Mouse (Mus musculus) thymus, postnatal 0 days (tissue): ENCODE data around the gene Tmprss4. TPM values are rescaled to one million over a fixed set of nuclear protein-coding genes. Genes with fewer than 3 reads are reported as not detected.
A peak's percentile ranks its signal among the peaks of the same experiment; 100 is the strongest.

Experiments
- DNase-seq: peaks from one replicate; pipeline ENCODE4 v3.0.0-alpha.2; 2015; ENCODE audit warnings: low spot score
- polyA plus RNA-seq: library from polyadenylated mRNA; unstranded; fragments of >200 nt; fragmentation: Nextera tagmentation; extraction: Ambion mirVana; gene quantifications from 2 replicates; pipeline ENCODE4 v1.2.1, GENCODE M21; 2015

The Tmprss4 gene
- polyA plus RNA-seq, 1 experiment from 2014 or later, result 4.9 TPM

- DNase-seq, result peak; percentile 48
Measured at GRCm38 (mm10) chr9:45138191-45139032, 65.5 kb downstream of the Tmprss4 start, which contains the start of gene Scn4b. Gene Scn4b, plus strand, starts transcription at chr9:45138395.

- DNase-seq, result no peak
Measured at GRCm38 (mm10) chr9:45136442-45137169, 67.3 kb downstream of the Tmprss4 start.

- peak; percentile 76 for DNase-seq
Measured at GRCm38 (mm10) chr9:45133484-45134310, 70.2 kb downstream of the Tmprss4 start.

GRCm38 (mm10) chr9:45130119-45130518, 73.8 kb downstream of the Tmprss4 start:
- DNase-seq, result no peak

- DNase-seq, result peak; percentile 54
Measured at GRCm38 (mm10) chr9:45126941-45127340, 77.0 kb downstream of the Tmprss4 start.

GRCm38 (mm10) chr9:45125211-45125610, 78.7 kb downstream of the Tmprss4 start:
- DNase-seq, result no peak

Other genes starting within 250 kb of the Tmprss4 start
- 18.6 and 19.5 TPM in 2 replicates for gene Ube4a, start 238.5 kb downstream of the Tmprss4 start, polyA plus RNA-seq
- 973 and 1,015 TPM in 2 replicates for gene Cd3g, start 223.7 kb downstream of the Tmprss4 start, polyA plus RNA-seq
- 485 and 511 TPM in 2 replicates for gene Cd3d, start 222.3 kb downstream of the Tmprss4 start, polyA plus RNA-seq
- gene Cd3e, start 194.5 kb downstream of the Tmprss4 start, polyA plus RNA-seq, result 511 and 576 TPM in 2 replicates
- 5.9 and 7.4 TPM in 2 replicates for gene Mpzl2, start 164.3 kb downstream of the Tmprss4 start, polyA plus RNA-seq
- gene Mpzl3, start 148.9 kb downstream of the Tmprss4 start, polyA plus RNA-seq, result 7.7 and 8.9 TPM in 2 replicates
- gene Jaml, start 124.9 kb downstream of the Tmprss4 start, polyA plus RNA-seq, result 7.2 and 8.1 TPM in 2 replicates
- gene Scn2b, start 86.3 kb downstream of the Tmprss4 start, polyA plus RNA-seq, result 5.4 and 6.6 TPM in 2 replicates
- gene Scn4b, start 65.7 kb downstream of the Tmprss4 start, polyA plus RNA-seq, result 8.0 and 9.1 TPM in 2 replicates
- 0.57 and 0.82 TPM in 2 replicates for gene BC049352, start 22.1 kb downstream of the Tmprss4 start, polyA plus RNA-seq
- gene Il10ra, start 65.1 kb upstream of the Tmprss4 start, polyA plus RNA-seq, result 6.0 and 6.6 TPM in 2 replicates
- 0.18 and 0.33 TPM in 2 replicates for gene Tmprss13, start 115.0 kb upstream of the Tmprss4 start, polyA plus RNA-seq
- 3.6 and 4.3 TPM in 2 replicates for gene Fxyd6, start 166.1 kb upstream of the Tmprss4 start, polyA plus RNA-seq
- gene Fxyd2, start 195.6 kb upstream of the Tmprss4 start, polyA plus RNA-seq, result 103 and 108 TPM in 2 replicates
- 1.8 and 2.1 TPM in 2 replicates for gene Dscaml1, start 222.5 kb upstream of the Tmprss4 start, polyA plus RNA-seq